Mouse (Mus musculus) layer of hippocampus, adult 11-12 months (tissue): ENCODE results near the gene Ncapd2.

Source experiments
- DNase-seq: peaks from one replicate; pipeline ENCODE4 v3.0.0; 2022; ENCODE audit warnings: low spot score

The Ncapd2 gene

DNA sequence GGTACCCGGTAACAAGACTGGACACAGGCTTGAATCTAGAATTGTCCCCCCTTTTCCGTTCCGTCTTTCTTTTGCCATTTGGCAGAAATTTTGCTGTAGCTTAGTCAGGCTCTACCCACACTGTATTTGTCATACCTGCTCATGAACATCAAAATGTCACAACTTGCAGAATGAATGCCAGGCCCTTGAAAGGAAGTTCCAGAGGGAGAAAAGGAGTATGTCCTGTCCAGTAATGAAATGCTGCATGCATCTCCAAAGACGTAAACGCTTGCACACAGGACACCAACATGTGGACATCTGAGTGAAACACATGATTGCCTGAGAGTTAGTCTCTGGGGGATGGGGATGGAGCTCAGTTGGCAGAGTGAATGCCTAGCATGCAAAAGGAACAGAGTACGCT lies 22.2 kb upstream of the Ncapd2 start:
- DNase-seq = no peak

DNA sequence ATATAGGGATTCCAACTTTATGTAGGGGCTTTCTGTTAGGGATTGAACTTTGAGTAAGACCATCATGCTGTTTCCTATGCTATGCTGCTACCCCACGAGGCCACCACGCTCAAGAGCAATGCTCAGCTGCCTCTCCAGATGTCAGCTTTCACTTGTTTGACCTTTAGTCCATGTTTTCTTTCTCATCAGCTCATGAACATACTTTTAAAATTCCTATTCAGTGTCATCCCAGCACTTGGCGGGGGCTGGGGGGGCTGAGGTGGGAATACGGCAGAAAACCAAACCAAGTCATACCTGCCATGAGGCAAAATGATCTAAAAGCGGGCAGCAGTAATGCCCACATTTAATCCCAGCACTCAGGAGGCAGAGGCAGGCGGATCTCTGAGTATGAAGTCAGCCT lies 21.6 kb upstream of the Ncapd2 start:
- DNase-seq = no peak

DNA sequence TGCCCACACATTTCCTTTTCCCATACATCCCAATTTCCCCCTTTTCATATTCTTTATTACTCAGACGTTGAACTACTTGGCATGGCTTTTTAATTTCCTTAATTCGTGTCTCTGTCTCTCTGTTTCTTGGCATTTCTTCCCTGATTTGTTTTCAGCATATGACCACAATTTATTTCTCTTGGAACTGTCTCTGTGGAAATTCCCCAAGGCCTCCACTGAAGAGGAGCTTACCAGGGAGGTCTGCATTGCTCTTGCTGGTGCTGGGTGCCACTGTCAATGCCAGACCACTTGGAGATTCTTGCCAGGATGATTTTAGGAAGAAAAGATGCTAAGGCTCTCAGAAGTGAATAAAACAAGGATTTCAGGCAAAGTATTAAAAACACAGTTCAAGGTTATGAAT lies 21.1 kb upstream of the Ncapd2 start:
- no peak for DNase-seq

DNA sequence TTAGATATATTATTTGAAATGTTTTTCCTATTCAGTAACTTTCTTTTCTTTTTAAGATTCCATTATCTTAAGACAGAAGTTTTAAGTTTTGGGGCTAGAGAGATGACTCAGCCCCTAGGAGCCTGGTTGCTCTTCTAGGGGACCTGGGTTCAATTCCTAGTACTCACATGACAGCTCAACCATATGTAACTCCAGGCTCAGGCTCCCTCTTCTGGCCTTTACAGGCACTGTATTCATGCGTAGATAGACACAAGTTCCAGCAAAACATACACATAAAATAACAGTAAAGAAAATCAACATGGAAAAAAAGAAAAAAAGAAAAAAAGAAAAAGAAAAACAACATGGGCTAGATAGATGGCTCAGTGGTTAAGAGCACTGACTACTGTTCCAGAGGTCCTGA lies 18.9 kb upstream of the Ncapd2 start:
- no peak for DNase-seq

DNA sequence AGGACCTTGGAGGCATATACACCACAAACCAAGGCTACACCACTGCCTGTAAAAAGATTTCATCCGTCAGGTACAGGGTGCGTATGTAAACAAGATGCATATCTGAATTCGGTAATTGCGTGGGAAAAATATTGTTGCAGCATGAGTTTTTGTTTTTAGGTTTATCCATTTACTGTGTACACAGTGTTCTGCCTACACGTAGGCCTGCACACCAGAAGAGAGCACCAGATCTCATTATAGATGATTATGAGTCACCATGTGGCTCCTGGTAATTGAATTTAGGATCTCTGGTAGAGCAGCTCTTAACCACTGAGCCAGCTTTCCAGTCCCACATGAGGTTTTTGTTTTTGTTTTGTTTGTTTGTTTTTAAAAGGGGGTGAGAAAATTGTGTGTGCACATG lies 5.7 kb upstream of the Ncapd2 start:
- DNase-seq = no peak

DNA sequence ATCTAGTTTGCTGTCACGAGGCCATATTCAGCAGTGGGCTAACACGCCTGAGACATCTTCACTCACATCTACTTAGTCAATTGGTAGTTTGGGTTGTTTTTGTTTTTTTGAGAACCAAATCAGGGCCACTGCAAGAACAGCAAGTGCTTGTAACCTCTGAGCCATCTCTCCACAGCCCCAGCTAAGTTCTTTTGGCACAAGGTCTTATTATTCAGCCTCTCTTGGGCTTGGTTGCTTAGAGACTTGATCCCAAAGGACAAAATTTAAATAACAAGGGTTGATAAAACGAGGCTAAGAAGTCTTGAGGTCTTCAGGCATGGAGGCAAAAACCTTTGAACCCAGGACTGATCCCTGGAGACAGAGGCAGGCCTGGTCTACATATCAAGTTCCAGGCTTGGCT lies 4.8 kb upstream of the Ncapd2 start:
- no peak for DNase-seq

DNA sequence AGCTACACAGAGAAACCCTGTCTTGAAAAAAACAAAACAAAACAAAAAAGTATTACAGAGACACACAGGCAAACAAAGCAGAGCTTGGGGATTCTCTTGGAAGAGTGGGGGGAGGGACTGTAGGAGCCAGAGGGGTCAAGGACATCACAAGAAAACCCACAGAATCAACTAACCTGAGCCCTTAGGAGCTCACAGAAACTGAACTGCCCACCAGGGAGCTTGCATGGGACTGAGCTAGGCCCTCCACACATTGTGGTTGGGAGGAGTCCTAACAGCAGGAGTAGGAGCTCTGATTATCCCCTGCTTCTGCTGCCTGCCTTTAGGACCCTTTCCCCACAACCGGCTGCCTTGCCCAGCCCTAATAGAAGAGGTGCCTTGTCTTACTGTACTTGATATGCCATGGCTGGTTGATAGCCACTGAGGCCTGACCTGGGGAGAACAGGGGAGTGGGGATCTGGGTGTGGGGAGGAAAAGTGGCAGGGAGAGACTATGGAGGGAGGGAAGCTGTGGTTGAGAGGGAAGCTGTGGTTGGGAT lies 4.1 kb upstream of the Ncapd2 start:
- DNase-seq = no peak

DNA sequence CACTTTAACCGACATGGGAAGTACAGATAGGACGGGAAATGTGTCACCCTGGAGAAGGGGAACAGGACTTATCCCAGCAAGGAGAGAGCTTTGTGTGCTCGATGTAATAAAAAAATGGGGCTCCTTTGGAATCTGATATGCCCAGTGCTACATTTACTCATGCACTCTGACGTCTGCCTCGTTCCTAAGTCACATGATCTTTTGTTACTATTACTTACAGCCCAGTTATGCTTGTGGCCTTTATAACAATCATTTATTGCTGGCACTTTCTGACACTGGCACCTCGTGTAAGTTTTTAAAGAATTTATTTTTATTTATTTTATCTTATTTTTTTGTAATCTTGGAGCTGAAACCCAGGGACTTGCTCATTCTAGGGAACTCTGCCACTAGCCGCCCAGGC lies 1.9 kb upstream of the Ncapd2 start:
- no peak for DNase-seq

DNA sequence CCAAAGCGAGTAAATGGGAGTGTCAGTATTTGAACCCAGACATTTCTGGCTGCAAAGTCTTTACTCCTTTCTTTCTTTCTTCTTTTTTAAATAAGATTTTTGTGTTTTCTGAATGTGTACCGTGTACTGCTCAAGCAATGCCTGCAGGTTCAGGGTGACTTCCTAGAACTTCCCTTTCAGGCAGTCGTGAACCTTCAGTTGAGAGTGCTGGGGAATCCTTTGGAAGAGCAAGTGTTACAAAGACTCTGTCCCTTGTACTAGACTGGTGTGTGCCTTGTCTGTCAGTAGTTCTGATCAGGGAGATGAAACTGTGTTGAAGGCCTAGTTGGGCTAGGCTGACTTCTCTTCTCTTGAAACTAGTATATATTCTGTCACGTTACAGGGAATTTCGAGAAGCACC lies 1.3 kb upstream of the Ncapd2 start:
- DNase-seq = no peak

DNA sequence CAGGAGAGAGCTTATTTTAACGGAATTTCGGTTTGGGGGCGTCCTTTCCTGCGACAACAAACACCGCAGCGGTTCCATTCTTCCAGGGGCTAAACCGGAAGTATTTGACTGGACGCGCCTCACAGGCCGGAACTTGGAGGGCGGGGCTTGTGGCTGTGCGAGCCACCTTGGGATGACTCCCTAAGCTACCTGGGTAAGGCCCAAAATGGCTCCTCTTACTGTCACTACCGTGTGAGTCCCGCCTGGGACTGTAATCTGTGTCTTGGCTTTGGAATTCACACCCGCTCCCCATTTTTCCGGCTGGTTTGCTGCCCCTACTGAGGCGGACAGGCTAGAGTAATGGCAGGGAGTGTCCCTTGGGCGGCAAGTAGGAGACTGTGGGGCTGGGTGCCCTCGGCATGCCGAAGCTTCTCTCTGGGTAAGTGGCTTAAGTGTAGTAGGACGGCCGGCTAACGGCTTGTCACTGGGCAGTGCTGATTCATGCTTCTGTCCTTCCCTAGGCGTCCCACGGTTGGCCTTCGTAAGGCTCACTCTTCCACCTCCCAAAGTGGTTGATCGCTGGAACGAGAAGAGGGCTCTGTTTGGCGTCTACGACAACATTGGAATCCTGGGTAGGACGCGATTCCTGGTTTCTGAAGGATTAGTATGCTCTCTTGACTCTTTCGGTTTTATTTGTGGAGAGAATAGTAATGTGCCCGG lies 664 bp upstream of the Ncapd2 start:
- DNase-seq = peak; percentile 91

DNA sequence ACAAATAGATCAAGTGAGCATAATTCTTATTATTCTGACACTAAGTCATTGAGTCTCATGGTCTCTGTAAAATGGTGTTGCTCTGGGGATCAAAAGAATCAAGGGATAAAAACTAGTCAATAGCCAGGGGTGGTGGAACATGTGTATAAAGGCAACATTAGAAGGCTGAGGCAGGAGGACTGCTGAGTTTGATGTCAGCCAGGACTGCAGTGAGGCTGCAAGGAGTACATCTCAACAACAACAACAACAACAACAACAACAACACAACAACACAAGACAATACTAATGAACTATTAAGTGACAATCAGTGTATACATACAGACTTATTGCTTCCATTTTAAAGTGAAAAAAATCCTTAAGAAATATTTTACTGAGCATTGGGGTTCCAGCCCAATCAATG lies 685 bp downstream of the Ncapd2 start:
- DNase-seq = no peak

DNA sequence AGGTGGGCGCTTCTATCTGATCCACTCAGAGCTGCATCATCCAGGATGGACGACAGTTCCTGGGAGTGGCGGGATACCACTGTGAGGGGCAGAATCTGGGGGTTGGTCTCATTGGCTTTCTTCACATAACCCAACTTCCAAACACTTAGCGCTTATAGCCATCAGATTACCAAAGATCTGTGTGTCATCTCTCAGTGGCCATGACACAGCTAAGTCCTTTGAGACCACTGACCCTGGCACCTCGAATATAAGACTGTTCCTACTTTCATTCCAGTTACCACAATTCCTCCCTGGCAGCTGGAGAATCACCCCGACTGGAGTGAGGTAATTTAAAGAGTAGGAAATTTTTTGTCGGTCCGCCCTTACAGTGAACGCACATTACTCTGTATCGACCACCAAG lies 5.3 kb downstream of the Ncapd2 start:
- no peak for DNase-seq

DNA sequence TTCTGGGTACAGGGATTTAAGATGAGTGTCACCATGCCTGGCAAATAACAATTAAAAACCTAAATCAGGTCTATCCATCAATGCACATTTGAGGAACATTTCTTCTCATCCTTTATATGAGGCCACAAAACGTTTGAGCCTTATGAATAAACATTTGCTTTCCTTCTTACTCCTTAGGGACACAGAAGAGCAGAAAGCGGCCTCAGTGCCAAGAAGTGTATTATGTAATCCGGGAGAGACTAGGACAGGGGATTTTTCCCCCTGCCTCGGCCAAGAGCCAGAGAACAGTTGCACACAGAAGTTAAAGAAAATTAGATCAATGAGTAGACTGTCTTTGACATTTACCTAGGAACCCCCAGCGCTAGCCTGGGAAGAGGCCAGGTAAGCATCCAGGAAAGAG lies 9.4 kb downstream of the Ncapd2 start:
- DNase-seq = no peak

DNA sequence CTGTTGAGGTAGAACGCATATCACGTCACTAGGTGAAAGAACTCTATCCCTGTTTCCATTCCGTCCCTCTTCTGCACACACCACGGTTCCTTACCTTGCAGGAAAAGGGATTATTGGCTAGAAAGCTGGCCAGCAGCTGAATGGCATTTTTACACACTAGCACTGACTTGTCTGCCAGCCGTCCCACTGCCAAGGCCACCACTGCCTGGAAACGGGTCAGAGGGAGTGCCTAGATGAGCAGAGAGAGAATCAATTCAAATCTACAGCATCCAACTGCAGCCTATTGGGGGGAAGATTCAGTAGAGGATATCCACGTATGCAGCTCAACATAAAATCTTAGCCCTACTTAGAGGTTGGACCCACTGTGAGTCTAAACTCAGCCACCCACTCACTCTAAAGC lies 11.9 kb downstream of the Ncapd2 start:
- no peak for DNase-seq

DNA sequence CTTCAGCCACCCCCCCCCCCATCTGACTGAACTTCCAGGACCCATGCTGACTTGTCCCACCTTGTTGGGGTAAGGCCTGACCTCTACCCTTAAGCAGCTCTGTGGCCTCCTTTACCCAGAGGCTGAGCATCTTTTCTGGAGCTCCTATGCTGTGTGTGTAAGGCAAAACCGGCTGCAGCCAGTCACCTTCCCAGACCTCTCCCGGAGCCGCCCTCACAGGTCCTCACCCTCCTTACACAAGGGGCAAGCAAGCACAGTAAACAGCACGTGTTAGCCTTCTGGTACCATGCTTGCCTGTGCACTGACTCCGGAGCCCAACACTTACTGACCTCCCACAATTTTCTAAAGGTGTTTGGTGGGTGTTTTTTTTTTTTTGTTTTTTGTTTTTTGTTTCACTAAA lies 16.0 kb downstream of the Ncapd2 start:
- no peak for DNase-seq

DNA sequence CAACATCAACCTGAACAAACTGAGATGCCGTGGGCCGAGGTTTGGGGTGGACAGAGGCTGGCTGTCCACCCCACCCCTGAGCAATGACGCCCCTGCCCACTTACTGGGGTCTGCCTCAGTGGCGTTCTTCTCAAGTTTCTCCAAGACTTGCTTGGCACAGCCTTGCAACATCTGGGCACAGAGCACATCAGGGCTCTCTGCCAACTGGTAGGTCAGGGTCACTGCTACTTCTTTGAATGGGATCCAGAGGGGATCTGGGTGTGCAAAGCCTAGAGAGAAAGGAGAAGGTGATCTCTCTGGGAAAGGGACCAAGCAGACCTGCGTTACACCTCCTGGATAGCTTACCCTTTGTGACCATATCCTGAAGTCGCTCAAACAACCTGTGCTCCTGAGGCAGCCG lies 18.2 kb downstream of the Ncapd2 start:
- no peak for DNase-seq

DNA sequence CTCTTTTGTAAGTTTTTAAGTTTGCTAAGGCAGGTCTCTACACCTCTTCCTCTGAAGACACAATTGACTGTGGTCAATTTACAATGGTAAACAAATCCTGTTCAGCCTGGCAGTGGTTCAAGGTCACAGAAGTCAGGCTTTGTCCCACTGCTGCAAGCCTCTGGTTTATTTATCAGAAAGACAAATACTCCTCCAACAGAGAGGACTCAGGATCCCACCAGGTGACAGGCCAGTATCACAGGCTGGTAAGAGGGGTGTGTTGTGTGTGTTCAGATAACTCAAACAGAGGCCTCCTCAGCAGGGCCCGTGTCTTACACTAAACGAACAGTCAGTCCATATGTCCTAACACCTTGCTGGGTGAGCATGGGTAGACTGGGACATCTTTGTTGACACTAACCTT lies 19.0 kb downstream of the Ncapd2 start:
- DNase-seq = no peak

DNA sequence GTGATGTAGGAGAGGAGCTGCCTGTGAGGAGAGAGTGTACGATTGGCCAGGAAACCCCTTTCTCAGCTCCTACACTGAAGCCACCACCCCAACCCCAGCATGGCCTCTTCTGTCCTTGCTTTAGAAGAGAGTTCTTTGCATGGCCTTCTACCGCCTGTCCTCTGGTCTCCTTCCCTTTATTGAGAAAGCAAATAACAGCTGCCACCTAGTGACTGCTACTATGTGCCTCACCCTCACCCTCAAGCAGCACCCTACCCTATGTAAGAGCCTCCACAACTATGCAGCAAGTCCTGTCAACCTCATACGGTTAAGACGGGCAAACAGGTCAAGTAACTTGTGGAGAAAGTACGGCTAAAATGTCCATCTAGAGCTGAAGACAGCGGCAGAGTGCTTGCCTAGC lies 21.3 kb downstream of the Ncapd2 start:
- DNase-seq = no peak

DNA sequence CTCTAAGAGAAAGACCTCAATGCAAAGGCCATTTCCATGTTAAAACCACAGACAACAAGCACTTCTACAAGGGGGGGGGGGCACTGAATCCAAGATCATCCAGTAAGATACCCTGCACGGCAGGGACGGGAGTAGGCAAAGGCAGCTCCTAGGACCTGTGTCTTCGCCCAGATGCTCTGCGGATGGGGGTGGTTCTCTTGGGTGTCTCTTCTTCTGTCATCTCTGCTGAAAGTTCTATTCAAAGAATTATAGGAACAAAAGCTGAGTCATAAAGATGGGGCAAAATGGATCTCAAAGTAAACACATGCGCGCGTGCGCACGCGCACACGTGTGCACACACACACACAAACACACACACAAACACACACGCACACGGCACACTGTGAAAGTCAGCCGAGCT lies 23.4 kb downstream of the Ncapd2 start:
- no peak for DNase-seq

DNA sequence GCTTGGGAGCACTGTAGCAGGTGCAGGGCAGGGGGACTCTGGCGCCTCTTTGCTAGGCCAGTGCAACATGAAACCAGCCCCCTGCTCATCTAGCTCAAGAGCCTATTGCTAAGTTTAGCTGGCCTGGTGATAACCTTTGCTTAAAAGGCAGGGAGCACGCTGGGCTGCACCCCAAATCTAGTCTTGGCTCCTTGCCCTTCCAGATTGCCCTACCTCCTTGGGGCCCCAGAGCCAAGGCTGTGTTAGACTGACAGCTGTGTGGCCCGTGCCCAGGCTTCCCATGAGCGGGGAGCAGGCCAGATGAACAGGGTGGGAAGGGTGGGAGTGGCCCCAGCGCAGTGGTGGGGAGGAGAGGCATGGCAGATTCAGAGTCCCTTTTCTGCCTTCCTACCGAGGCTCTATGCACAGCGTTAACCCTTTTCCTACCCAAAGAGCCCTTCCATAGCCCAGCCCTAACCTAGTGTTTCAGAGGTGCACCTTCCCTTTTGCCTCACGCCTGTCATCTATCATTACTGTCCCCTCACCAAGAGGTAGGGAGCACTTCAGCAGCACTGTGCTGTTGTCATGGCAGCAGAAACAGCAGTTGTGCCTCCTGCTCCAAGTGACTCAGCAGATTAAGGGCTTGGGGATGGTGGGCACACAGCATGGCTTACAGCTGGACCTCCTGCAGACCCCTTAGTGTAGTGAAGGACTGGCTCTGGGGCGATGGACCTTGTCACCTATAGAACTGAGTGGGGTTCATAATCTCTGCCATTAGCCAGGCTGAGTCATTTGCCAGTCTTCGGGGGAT lies 24.4 kb downstream of the Ncapd2 start:
- DNase-seq = no peak

DNA sequence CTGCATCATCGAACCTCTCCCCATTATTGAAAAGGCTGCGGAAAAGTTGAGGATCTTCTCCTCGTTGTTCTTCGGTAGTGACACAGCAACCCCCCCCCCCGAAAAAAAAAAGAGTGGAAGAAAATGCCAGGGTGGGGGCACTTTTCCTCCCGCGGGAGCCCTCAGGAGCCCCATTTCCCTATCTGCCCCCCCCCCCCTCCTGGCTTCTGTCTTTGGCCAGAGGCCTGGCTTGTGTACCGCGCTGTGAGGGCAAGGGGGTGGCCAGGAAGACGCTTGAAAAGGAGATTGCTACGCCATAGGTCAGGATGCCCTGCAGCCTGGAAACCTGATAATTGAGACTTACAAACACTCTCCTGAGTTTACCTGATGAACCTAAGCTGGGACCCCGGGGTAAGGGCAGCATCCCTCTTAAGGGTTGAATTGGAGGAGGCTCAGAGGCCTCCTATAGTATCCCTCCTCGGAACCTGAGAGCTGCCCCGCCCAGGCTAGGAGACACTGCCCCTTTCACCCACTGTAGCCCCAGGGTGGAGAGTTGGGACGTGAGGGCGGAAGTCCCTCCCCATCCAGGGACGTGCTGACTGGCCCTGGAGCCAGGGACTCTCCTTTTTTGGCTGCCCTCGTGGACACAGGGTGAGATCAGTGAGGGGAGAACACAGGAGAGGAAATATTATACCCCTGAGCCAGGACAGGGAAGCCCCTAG lies 25.3 kb downstream of the Ncapd2 start, which contains the start of gene Gapdh:
TSS of gene Gapdh (minus strand) at position 417 of the 701 bp plus-strand sequence.
- peak; percentile 67 for DNase-seq

DNA sequence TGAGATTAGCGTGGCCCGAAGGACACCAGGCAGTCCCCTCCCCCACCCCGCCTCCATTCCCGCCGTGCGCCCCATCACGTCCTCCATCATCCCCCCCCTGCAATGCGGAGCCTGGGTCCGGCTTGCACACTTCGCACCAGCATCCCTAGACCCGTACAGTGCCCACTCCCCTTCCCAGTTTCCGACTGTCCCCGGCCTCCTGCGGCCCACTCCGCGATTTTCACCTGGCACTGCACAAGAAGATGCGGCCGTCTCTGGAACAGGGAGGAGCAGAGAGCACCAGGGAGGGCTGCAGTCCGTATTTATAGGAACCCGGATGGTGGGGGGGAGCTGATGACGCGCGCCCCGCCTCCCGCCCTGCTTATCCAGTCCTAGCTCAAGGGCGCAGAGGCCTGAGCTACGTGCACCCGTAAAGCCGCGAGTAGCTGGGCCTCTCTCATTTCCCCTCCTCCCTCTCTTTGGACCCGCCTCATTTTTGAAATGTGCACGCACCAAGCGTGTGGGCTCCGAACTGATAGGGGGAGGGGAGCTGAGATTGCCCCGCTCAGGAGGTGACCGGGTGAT lies 26.1 kb downstream of the Ncapd2 start:
- peak; percentile 98 for DNase-seq
